Mouse (Mus musculus) intestine, embryonic 16.5 days (tissue): ENCODE results near the gene Klf16. TPM values are rescaled to one million over a fixed set of nuclear protein-coding genes. Genes with fewer than 3 reads are reported as not detected.
A peak's percentile ranks its signal among the peaks of the same experiment; 100 is the strongest.

Experiments used
- ATAC-seq: fragments of 200-750 bp; cut with Nextera tagmentation; 2 replicates; pipeline ENCODE4 v1.8.0; 2017; ENCODE audit warnings: moderate TSS enrichment, moderate library complexity
- H3K27ac ChIP-seq: fragments of 300-500 bp; sonication (generic); 2 replicates; pipeline ENCODE4 v1.5.1; 2014; ENCODE audit warnings: mild to moderate bottlenecking, low read length
- H3K27me3 ChIP-seq: fragments of 300-500 bp; sonication (generic); replicated peaks from 2 replicates; pipeline ENCODE4 v1.6.1; 2014; ENCODE audit warnings: low read length, control low read depth, mixed read lengths; ENCODE audit not compliant: control insufficient read depth, insufficient read depth
- H3K36me3 ChIP-seq: fragments of 300-500 bp; sonication (generic); 2 replicates; pipeline ENCODE4 v1.6.1; 2014; ENCODE audit warnings: low read length, control low read depth; ENCODE audit not compliant: control insufficient read depth, insufficient read depth
- H3K4me1 ChIP-seq: fragments of 300-500 bp; sonication (generic); 2 replicates; pipeline ENCODE4 v1.6.1; 2014; ENCODE audit warnings: low read length, control low read depth, mixed read lengths; ENCODE audit not compliant: control insufficient read depth, insufficient read depth
- H3K4me2 ChIP-seq: fragments of 300-500 bp; sonication (generic); 2 replicates; pipeline ENCODE4 v1.6.1; 2014; ENCODE audit warnings: low read depth, low read length, control low read depth
- H3K4me3 ChIP-seq: fragments of 300-500 bp; sonication (generic); 2 replicates; pipeline ENCODE4 v1.5.1; 2014; ENCODE audit warnings: mild to moderate bottlenecking, low read length
- H3K9ac ChIP-seq: fragments of 300-500 bp; sonication (generic); 2 replicates; pipeline ENCODE4 v1.6.1; 2014; ENCODE audit warnings: low read depth, low read length
- H3K9me3 ChIP-seq: fragments of 300-500 bp; sonication (generic); 2 replicates; pipeline ENCODE4 v1.6.1; 2016; ENCODE audit warnings: low read length, control low read depth; ENCODE audit not compliant: control insufficient read depth
- WGBS: fragments of 180-500 bp; shearing (Covaris S2); extraction: QIAGEN DNeasy Blood & Tissue Kit; methylation state at CpG from one replicate; pipeline ENCODE4 v1.1.7; 2014; 5-methylcytosine and 5-hydroxymethylcytosine counted together
- polyA plus RNA-seq: library from polyadenylated mRNA; unstranded; fragments of >200 nt; fragmentation: Nextera tagmentation; extraction: Ambion mirVana; gene quantifications from 2 replicates; pipeline ENCODE4 v1.2.1, GENCODE M21; 2015

Gene Klf16
- polyA plus RNA-seq, 1 experiment from 2014 or later, result 7.4 TPM

GRCm38 (mm10) chr10:80570419-80570818, 6.7 kb downstream of the Klf16 start:
- Histone ChIP-seq H3K4me2 (peak overlapping the region; percentile 48; the same call in 1 of the 2 replicates), H3K4me3 (no peak overlapping the region), H3K9ac (peak overlapping the region; percentile 59; the same call in 1 of the 2 replicates), H3K27ac (0 out of 2 replicates have a peak overlapping the region, but pooled peaks have one; percentile 63), H3K36me3 (no peaks in the 10 kb centered on the region), H3K27me3 (no peaks in the 10 kb centered on the region), H3K9me3 (no peaks in the 10 kb centered on the region), H3K4me1 (peaks cover 58% of the 10 kb centered on the region)
- 84% methylated on average over 10 of the region's 10 CpGs for WGBS
- ATAC-seq, result no peak

GRCm38 (mm10) chr10:80569664-80570066, 7.5 kb downstream of the Klf16 start:
- Histone ChIP-seq H3K9ac (peak overlapping the region; percentile 59), H3K4me2 (peak overlapping the region; percentile 48), H3K4me3 (peak overlapping the region; percentile 27), H3K27me3 (no peaks in the 10 kb centered on the region), H3K36me3 (no peaks in the 10 kb centered on the region), H3K4me1 (peaks cover 55% of the 10 kb centered on the region), H3K9me3 (no peaks in the 10 kb centered on the region), H3K27ac (peak overlapping the region; percentile 61)
- 26% methylated on average over 10 of the region's 10 CpGs for WGBS
- peak; percentile 63 for ATAC-seq

DNA sequence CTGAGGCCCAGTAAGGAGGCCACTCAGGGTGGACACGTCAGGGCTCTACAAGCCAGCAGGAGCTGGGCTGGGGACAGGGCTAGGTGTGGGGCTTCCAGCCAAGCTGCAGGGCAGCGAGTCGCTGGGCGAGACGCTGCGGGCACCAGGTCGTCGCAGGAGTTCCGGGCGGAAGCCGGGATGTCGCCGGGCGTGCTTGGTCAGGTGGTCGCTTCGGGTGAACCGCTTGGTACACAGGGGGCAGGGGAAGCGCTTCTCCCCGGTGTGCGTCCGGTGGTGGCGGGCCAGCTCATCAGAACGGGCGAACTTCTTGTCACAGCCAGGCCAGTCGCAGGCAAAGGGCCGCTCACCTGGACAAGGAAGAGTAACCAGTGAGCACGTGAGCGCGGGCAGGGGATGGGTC, 8.2 kb downstream of the Klf16 start:
- no peaks in the 10 kb centered on the region for H3K9me3 ChIP-seq
- no peak overlapping the region for H3K9ac ChIP-seq
- 95% methylated on average over 28 of the region's 29 CpGs for WGBS
- ATAC-seq, result no peak
- H3K27me3 ChIP-seq, result no peaks in the 10 kb centered on the region
- H3K4me3 ChIP-seq, result no peak overlapping the region
- no peak overlapping the region for H3K27ac ChIP-seq
- H3K36me3 ChIP-seq, result no peaks in the 10 kb centered on the region
- H3K4me1 ChIP-seq, result peaks cover 48% of the 10 kb centered on the region
- H3K4me2 ChIP-seq, result no peak overlapping the region

- Histone ChIP-seq H3K4me3 (no peak overlapping the region), H3K9ac (0 out of 2 replicates have a peak overlapping the region, but pooled peaks have one; percentile 14), H3K27me3 (no peaks in the 10 kb centered on the region), H3K4me2 (no peak overlapping the region), H3K27ac (no peak overlapping the region), H3K9me3 (no peaks in the 10 kb centered on the region), H3K36me3 (no peaks in the 10 kb centered on the region), H3K4me1 (peaks cover 28% of the 10 kb centered on the region)
- peak; percentile 42 for ATAC-seq
- WGBS, result 25% methylated on average over 17 of the region's 17 CpGs
Measured at GRCm38 (mm10) chr10:80566375-80567092, 10.6 kb downstream of the Klf16 start.

DNA sequence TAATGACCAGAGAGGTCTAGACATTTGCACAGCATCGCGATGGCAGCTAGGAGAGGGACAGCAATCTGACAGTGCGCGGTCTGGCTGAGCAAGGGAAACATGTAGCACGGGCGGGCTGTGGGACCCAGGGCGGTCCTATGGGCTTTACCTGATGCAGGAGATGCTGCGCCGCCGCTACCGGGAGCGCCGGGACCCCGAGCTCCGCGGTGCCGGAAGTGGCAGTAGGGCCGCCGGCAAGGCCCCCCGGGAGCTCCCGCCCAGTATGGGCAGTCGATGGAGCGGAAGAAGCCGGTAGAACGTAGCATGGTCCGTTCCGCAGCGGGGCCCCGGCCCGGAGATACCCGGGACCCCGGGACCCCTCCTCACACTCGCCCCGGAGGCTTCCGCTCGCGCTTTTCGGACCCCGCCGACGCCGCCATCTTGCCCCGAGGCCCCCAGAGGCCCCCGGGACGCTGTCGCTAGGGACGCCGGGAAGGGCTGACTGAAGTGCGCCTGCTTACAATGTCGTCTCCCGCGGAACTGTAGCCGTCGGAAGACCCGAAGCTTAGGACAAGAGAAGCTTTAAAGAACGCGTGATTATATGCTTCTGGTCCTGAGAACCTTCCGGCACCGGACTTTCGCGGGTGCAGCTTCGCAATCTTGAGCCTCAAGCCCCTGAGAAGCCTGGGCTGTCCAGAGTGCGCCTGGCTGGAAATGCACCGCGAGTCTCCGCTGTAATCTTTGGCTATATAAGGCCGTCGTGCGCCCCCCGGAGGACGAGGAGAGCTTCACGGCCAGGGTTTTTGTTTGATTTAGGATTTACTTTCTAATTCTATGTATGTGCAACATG, 15.8 kb downstream of the Klf16 start, which contains the start of gene Rexo1:
Rexo1 (minus strand) TSS at position 445 of the 829 bp plus-strand sequence.
- Histone ChIP-seq H3K36me3 (no peaks in the 10 kb centered on the region), H3K9ac (peak within 1 kb of the TSS; percentile 99), H3K4me2 (peak within 1 kb of the TSS; percentile 66), H3K27me3 (no peaks in the 10 kb centered on the region), H3K27ac (peak within 1 kb of the TSS; percentile 92), H3K4me3 (peak within 1 kb of the TSS; percentile 99), H3K4me1 (peaks cover 30% of the 10 kb centered on the region), H3K9me3 (no peaks in the 10 kb centered on the region)
- ATAC-seq, result peak; percentile 86
- under 1% methylated on average over 72 of the region's 72 CpGs for WGBS

GRCm38 (mm10) chr10:80560621-80561020, 16.5 kb downstream of the Klf16 start:
- no peaks in the 10 kb centered on the region for H3K36me3 ChIP-seq
- WGBS, result 1% methylated on average over 13 of the region's 13 CpGs
- peak overlapping the region; percentile 92 for H3K27ac ChIP-seq
- H3K9ac ChIP-seq, result peak overlapping the region; percentile 99
- H3K9me3 ChIP-seq, result no peaks in the 10 kb centered on the region
- H3K4me3 ChIP-seq, result peak overlapping the region; percentile 99
- H3K4me2 ChIP-seq, result peak overlapping the region; percentile 66
- no peaks in the 10 kb centered on the region for H3K27me3 ChIP-seq
- peak; percentile 27 for ATAC-seq
- peaks cover 30% of the 10 kb centered on the region for H3K4me1 ChIP-seq

GRCm38 (mm10) chr10:80559431-80559830, 17.7 kb downstream of the Klf16 start:
- no peak for ATAC-seq
- Histone ChIP-seq H3K4me1 (peaks cover 31% of the 10 kb centered on the region), H3K27me3 (no peaks in the 10 kb centered on the region), H3K4me2 (no peak overlapping the region), H3K9ac (no peak overlapping the region), H3K36me3 (no peaks in the 10 kb centered on the region), H3K27ac (no peak overlapping the region), H3K9me3 (no peaks in the 10 kb centered on the region), H3K4me3 (no peak overlapping the region)
- 85% methylated on average over 7 of the region's 7 CpGs for WGBS

DNA sequence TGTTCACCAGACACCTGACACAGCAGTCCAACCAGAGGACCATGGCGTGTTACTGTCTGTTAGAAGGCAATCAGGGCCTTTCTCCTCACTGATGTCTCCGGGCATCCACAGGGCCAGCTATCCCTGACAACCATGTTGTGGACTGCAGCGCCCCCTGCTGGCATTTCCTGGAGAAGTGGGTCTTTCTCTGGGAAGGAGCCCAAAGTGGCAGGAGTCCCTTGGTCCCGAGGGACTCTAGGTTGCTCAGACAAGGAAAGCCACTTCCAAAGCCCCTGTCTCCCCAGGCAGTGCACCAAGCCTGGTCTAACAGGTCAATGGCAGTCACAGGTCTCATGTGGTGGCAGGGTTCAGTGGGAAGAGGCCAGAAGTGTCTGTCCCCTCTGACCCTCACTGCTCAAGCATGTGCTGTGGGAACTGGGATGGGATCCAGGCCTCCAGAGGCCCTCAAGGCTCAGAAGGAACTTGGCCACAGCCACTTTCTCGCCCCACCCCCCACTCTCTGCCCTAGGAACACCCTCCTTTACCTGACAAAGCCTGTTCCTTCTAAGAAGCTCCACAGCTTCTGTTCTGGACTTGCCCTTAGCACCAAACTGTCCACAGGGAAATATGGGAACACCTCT, 19.7 kb downstream of the Klf16 start:
- no peak overlapping the region; the same call in 1 of the 2 replicates for H3K4me2 ChIP-seq
- no peak for ATAC-seq
- no peaks in the 10 kb centered on the region for H3K9me3 ChIP-seq
- H3K27ac ChIP-seq, result no peak overlapping the region
- 33% methylated on average over 5 of the region's 5 CpGs for WGBS
- H3K27me3 ChIP-seq, result no peaks in the 10 kb centered on the region
- H3K4me3 ChIP-seq, result no peak overlapping the region
- peaks cover 38% of the 10 kb centered on the region for H3K4me1 ChIP-seq
- peak overlapping the region; percentile 37; the same call in 1 of the 2 replicates for H3K9ac ChIP-seq
- H3K36me3 ChIP-seq, result no peaks in the 10 kb centered on the region

GRCm38 (mm10) chr10:80553997-80554396, 23.1 kb downstream of the Klf16 start:
- H3K4me2 ChIP-seq, result no peak overlapping the region
- peaks cover 26% of the 10 kb centered on the region for H3K4me1 ChIP-seq
- H3K36me3 ChIP-seq, result peaks cover 7% of the 10 kb centered on the region; the same call in 1 of the 2 replicates
- WGBS, result 93% methylated on average over 6 of the region's 6 CpGs
- no peaks in the 10 kb centered on the region for H3K27me3 ChIP-seq
- H3K9ac ChIP-seq, result no peak overlapping the region
- no peak overlapping the region for H3K4me3 ChIP-seq
- no peak overlapping the region for H3K27ac ChIP-seq
- peak; percentile 3; the same call in 1 of the 2 replicates for ATAC-seq
- H3K9me3 ChIP-seq, result no peaks in the 10 kb centered on the region
